Mouse (Mus musculus): ENCODE measurements around the gene Olfr1057. TPM values are rescaled to one million over a fixed set of nuclear protein-coding genes. Genes with fewer than 3 reads are reported as not detected.

Olfr1057 gene
- polyA plus RNA-seq (2014; fragmentation: Illumina TruSeq; extraction: RNeasy Lipid Tissue Mini Kit (QIAGEN cat#74804); ENCODE audit: low read depth, low replicate concordance), result not detected

GRCm38 (mm10) chr2:86378293-86378692, at the start of gene Olfr1057:
Gene Olfr1057 (minus strand): TSS chr2:86378393.

GRCm38 (mm10) chr2:86426649-86427048, 48.5 kb upstream of the Olfr1057 start, which contains the start of gene Olfr1062:
Gene Olfr1062 (minus strand): TSS chr2:86426749.

GRCm38 (mm10) chr2:86413950-86414349, 35.8 kb upstream of the Olfr1057 start, which contains the start of gene Olfr1061:
Gene Olfr1061 (minus strand): TSS chr2:86414050.

GRCm38 (mm10) chr2:86388461-86388860, 10.3 kb upstream of the Olfr1057 start, which contains the start of gene Olfr1058:
Gene Olfr1058 (minus strand): TSS chr2:86388561.

GRCm38 (mm10) chr2:86362369-86362768, 15.8 kb downstream of the Olfr1057 start, which contains the start of gene Olfr1056:
Gene Olfr1056 (minus strand): TSS chr2:86362469.

GRCm38 (mm10) chr2:86350184-86350583, 28.0 kb downstream of the Olfr1057 start, which contains the start of gene Olfr1055:
Gene Olfr1055 (minus strand): TSS chr2:86350284.

GRCm38 (mm10) chr2:86335333-86335732, 42.9 kb downstream of the Olfr1057 start, which contains the start of gene Olfr1054:
Gene Olfr1054 (minus strand): TSS chr2:86335433.

Other genes starting within 250 kb of the Olfr1057 start
- gene Olfr1039, start 242.5 kb downstream of the Olfr1057 start, polyA plus RNA-seq (2014; fragmentation: Illumina TruSeq; extraction: RNeasy Lipid Tissue Mini Kit (QIAGEN cat#74804); ENCODE audit: low read depth, low replicate concordance), result not detected
- not detected for gene Olfr1040, start 231.7 kb downstream of the Olfr1057 start, polyA plus RNA-seq (2014; fragmentation: Illumina TruSeq; extraction: RNeasy Lipid Tissue Mini Kit (QIAGEN cat#74804); ENCODE audit: low read depth, low replicate concordance)
- not detected for gene Olfr1042, start 216.6 kb downstream of the Olfr1057 start, polyA plus RNA-seq (2014; fragmentation: Illumina TruSeq; extraction: RNeasy Lipid Tissue Mini Kit (QIAGEN cat#74804); ENCODE audit: low read depth, low replicate concordance)
- not detected for gene Olfr1043, start 210.9 kb downstream of the Olfr1057 start, polyA plus RNA-seq (2014; fragmentation: Illumina TruSeq; extraction: RNeasy Lipid Tissue Mini Kit (QIAGEN cat#74804); ENCODE audit: low read depth, low replicate concordance)
- not detected for gene Olfr1044, start 200.6 kb downstream of the Olfr1057 start, polyA plus RNA-seq (2014; fragmentation: Illumina TruSeq; extraction: RNeasy Lipid Tissue Mini Kit (QIAGEN cat#74804); ENCODE audit: low read depth, low replicate concordance)
- not detected for gene Olfr52, start 192.7 kb downstream of the Olfr1057 start, polyA plus RNA-seq (2014; fragmentation: Illumina TruSeq; extraction: RNeasy Lipid Tissue Mini Kit (QIAGEN cat#74804); ENCODE audit: low read depth, low replicate concordance)
- gene Olfr1045, start 175.4 kb downstream of the Olfr1057 start, polyA plus RNA-seq (2014; fragmentation: Illumina TruSeq; extraction: RNeasy Lipid Tissue Mini Kit (QIAGEN cat#74804); ENCODE audit: low read depth, low replicate concordance), result not detected
- gene Olfr1046, start 159.1 kb downstream of the Olfr1057 start, polyA plus RNA-seq (2014; fragmentation: Illumina TruSeq; extraction: RNeasy Lipid Tissue Mini Kit (QIAGEN cat#74804); ENCODE audit: low read depth, low replicate concordance), result not detected
- gene Olfr1047, start 147.0 kb downstream of the Olfr1057 start, polyA plus RNA-seq (2014; fragmentation: Illumina TruSeq; extraction: RNeasy Lipid Tissue Mini Kit (QIAGEN cat#74804); ENCODE audit: low read depth, low replicate concordance), result not detected
- not detected for gene Olfr1048, start 138.1 kb downstream of the Olfr1057 start, polyA plus RNA-seq (2014; fragmentation: Illumina TruSeq; extraction: RNeasy Lipid Tissue Mini Kit (QIAGEN cat#74804); ENCODE audit: low read depth, low replicate concordance)
- gene Olfr1049, start 120.1 kb downstream of the Olfr1057 start, polyA plus RNA-seq (2014; fragmentation: Illumina TruSeq; extraction: RNeasy Lipid Tissue Mini Kit (QIAGEN cat#74804); ENCODE audit: low read depth, low replicate concordance), result not detected
- not detected for gene Olfr1051, start 99.3 kb downstream of the Olfr1057 start, polyA plus RNA-seq (2014; fragmentation: Illumina TruSeq; extraction: RNeasy Lipid Tissue Mini Kit (QIAGEN cat#74804); ENCODE audit: low read depth, low replicate concordance)
- gene Olfr1052, start 85.9 kb downstream of the Olfr1057 start, polyA plus RNA-seq (2014; fragmentation: Illumina TruSeq; extraction: RNeasy Lipid Tissue Mini Kit (QIAGEN cat#74804); ENCODE audit: low read depth, low replicate concordance), result not detected
- gene Olfr1053, start 63.1 kb downstream of the Olfr1057 start, polyA plus RNA-seq (2014; fragmentation: Illumina TruSeq; extraction: RNeasy Lipid Tissue Mini Kit (QIAGEN cat#74804); ENCODE audit: low read depth, low replicate concordance), result not detected
- not detected for gene Olfr1054, start 43.0 kb downstream of the Olfr1057 start, polyA plus RNA-seq (2014; fragmentation: Illumina TruSeq; extraction: RNeasy Lipid Tissue Mini Kit (QIAGEN cat#74804); ENCODE audit: low read depth, low replicate concordance)
- gene Olfr1055, start 28.1 kb downstream of the Olfr1057 start, polyA plus RNA-seq (2014; fragmentation: Illumina TruSeq; extraction: RNeasy Lipid Tissue Mini Kit (QIAGEN cat#74804); ENCODE audit: low read depth, low replicate concordance), result not detected
- gene Olfr1056, start 15.9 kb downstream of the Olfr1057 start, polyA plus RNA-seq (2014; fragmentation: Illumina TruSeq; extraction: RNeasy Lipid Tissue Mini Kit (QIAGEN cat#74804); ENCODE audit: low read depth, low replicate concordance), result not detected
- gene Olfr1058, start 10.2 kb upstream of the Olfr1057 start, polyA plus RNA-seq (2014; fragmentation: Illumina TruSeq; extraction: RNeasy Lipid Tissue Mini Kit (QIAGEN cat#74804); ENCODE audit: low read depth, low replicate concordance), result not detected
- not detected for gene Olfr1061, start 35.7 kb upstream of the Olfr1057 start, polyA plus RNA-seq (2014; fragmentation: Illumina TruSeq; extraction: RNeasy Lipid Tissue Mini Kit (QIAGEN cat#74804); ENCODE audit: low read depth, low replicate concordance)
- not detected for gene Olfr1062, start 48.4 kb upstream of the Olfr1057 start, polyA plus RNA-seq (2014; fragmentation: Illumina TruSeq; extraction: RNeasy Lipid Tissue Mini Kit (QIAGEN cat#74804); ENCODE audit: low read depth, low replicate concordance)
- gene Olfr1065, start 72.2 kb upstream of the Olfr1057 start, polyA plus RNA-seq (2014; fragmentation: Illumina TruSeq; extraction: RNeasy Lipid Tissue Mini Kit (QIAGEN cat#74804); ENCODE audit: low read depth, low replicate concordance), result not detected
- gene Olfr1066, start 77.9 kb upstream of the Olfr1057 start, polyA plus RNA-seq (2014; fragmentation: Illumina TruSeq; extraction: RNeasy Lipid Tissue Mini Kit (QIAGEN cat#74804); ENCODE audit: low read depth, low replicate concordance), result not detected
- not detected for gene Olfr228, start 109.0 kb upstream of the Olfr1057 start, polyA plus RNA-seq (2014; fragmentation: Illumina TruSeq; extraction: RNeasy Lipid Tissue Mini Kit (QIAGEN cat#74804); ENCODE audit: low read depth, low replicate concordance)
- not detected for gene Olfr1076, start 130.1 kb upstream of the Olfr1057 start, polyA plus RNA-seq (2014; fragmentation: Illumina TruSeq; extraction: RNeasy Lipid Tissue Mini Kit (QIAGEN cat#74804); ENCODE audit: low read depth, low replicate concordance)
- not detected for gene Olfr1079, start 164.1 kb upstream of the Olfr1057 start, polyA plus RNA-seq (2014; fragmentation: Illumina TruSeq; extraction: RNeasy Lipid Tissue Mini Kit (QIAGEN cat#74804); ENCODE audit: low read depth, low replicate concordance)
- gene Olfr1080, start 179.8 kb upstream of the Olfr1057 start, polyA plus RNA-seq (2014; fragmentation: Illumina TruSeq; extraction: RNeasy Lipid Tissue Mini Kit (QIAGEN cat#74804); ENCODE audit: low read depth, low replicate concordance), result not detected
- not detected for gene Olfr1082, start 220.6 kb upstream of the Olfr1057 start, polyA plus RNA-seq (2014; fragmentation: Illumina TruSeq; extraction: RNeasy Lipid Tissue Mini Kit (QIAGEN cat#74804); ENCODE audit: low read depth, low replicate concordance)

All from heart, adult 10 weeks (tissue).